Mouse (Mus musculus) liver, postnatal 0 days (tissue): Measurements from ENCODE around the gene Tnfrsf4. TPM values are rescaled to one million over a fixed set of nuclear protein-coding genes. Genes with fewer than 3 reads are reported as not detected.
A peak's percentile ranks its signal among the peaks of the same experiment; 100 is the strongest.

Experiments
- ATAC-seq: fragments of 200-750 bp; cut with Nextera tagmentation; 2 replicates; pipeline ENCODE4 v1.8.0; 2017; ENCODE audit warnings: mild to moderate bottlenecking, moderate library complexity
- DNase-seq: peaks from one replicate; pipeline ENCODE4 v3.0.0-alpha.2; 2016
- H3K27ac ChIP-seq: fragments of 300-500 bp; sonication (generic); 2 replicates; pipeline ENCODE4 v1.5.1; 2014; ENCODE audit warnings: antibody characterized with exemption, moderate library complexity, mild to moderate bottlenecking, low read depth
- H3K27me3 ChIP-seq: fragments of 300-500 bp; sonication (generic); 2 replicates; pipeline ENCODE4 v1.6.1; 2014; ENCODE audit warnings: low read length, control low read depth, mixed read lengths; ENCODE audit not compliant: insufficient read depth
- H3K36me3 ChIP-seq: fragments of 300-500 bp; sonication (generic); replicated peaks from 2 replicates; pipeline ENCODE4 v1.6.1; 2014; ENCODE audit warnings: mild to moderate bottlenecking, control low read depth, low read length, moderate library complexity, mixed read lengths; ENCODE audit not compliant: insufficient read depth
- H3K4me1 ChIP-seq: fragments of 300-500 bp; sonication (generic); 2 replicates; pipeline ENCODE4 v1.6.1; 2014; ENCODE audit warnings: antibody characterized with exemption, mild to moderate bottlenecking, control low read depth; ENCODE audit not compliant: insufficient read depth
- H3K4me2 ChIP-seq: fragments of 300-500 bp; sonication (generic); 2 replicates; pipeline ENCODE4 v1.6.1; 2014; ENCODE audit warnings: low read depth, mild to moderate bottlenecking, low read length, moderate library complexity, mixed read lengths
- H3K4me3 ChIP-seq: fragments of 300-500 bp; sonication (generic); 2 replicates; pipeline ENCODE4 v1.5.1; 2014; ENCODE audit warnings: low read depth, low read length
- H3K9ac ChIP-seq: fragments of 300-500 bp; sonication (generic); replicated peaks from 2 replicates; pipeline ENCODE4 v1.6.1; 2014; ENCODE audit warnings: mild to moderate bottlenecking, moderate library complexity
- H3K9me3 ChIP-seq: fragments of 300-500 bp; sonication (generic); 2 replicates; pipeline ENCODE4 v1.6.1; 2016; ENCODE audit warnings: mild to moderate bottlenecking, control low read depth, low read length, mixed read lengths
- CTCF ChIP-seq: sonication (generic); IDR thresholded peaks from 2 replicates; pipeline ENCODE4 v1.5.1; 2016; ENCODE audit warnings: antibody characterized with exemption, low read depth
- EP300 ChIP-seq: IDR thresholded peaks from 2 replicates; pipeline ENCODE4 v1.6.1; 2016; ENCODE audit warnings: antibody characterized with exemption, low read depth, mild to moderate bottlenecking
- WGBS: fragments of 180-500 bp; shearing (Covaris S2); extraction: QIAGEN DNeasy Blood & Tissue Kit; methylation state at CpG from one replicate; pipeline ENCODE4 v1.1.7; 2014; ENCODE audit not compliant: insufficient replicate concordance; 5-methylcytosine and 5-hydroxymethylcytosine counted together
- polyA plus RNA-seq: library from polyadenylated mRNA; unstranded; fragments of >200 nt; fragmentation: Nextera tagmentation; extraction: Ambion mirVana; gene quantifications from 2 replicates; pipeline ENCODE4 v1.2.1, GENCODE M21; 2015

The Tnfrsf4 gene
- polyA plus RNA-seq, 1 experiment from 2014 or later, result 0.36 TPM

- 50% methylated on average over 12 of the region's 12 CpGs for WGBS
- H3K4me2 ChIP-seq, result no peak overlapping the region
- no peaks in the 10 kb centered on the region for H3K36me3 ChIP-seq
- no peak for DNase-seq
- no peaks in the 10 kb centered on the region for H3K4me1 ChIP-seq
- no peak overlapping the region for H3K4me3 ChIP-seq
- no peaks in the 10 kb centered on the region for H3K27me3 ChIP-seq
- H3K9me3 ChIP-seq, result no peaks in the 10 kb centered on the region
- H3K27ac ChIP-seq, result no peak overlapping the region
- 0 out of 2 replicates have a peak, but pooled peaks have one; percentile 10 for ATAC-seq
- TF ChIP-seq EP300 (peak; percentile 77; the same call in 1 of the 2 replicates), CTCF (no peak)
- H3K9ac ChIP-seq, result no peak overlapping the region
Measured at GRCm38 (mm10) chr4:155981436-155982082, 32.1 kb upstream of the Tnfrsf4 start.

DNA sequence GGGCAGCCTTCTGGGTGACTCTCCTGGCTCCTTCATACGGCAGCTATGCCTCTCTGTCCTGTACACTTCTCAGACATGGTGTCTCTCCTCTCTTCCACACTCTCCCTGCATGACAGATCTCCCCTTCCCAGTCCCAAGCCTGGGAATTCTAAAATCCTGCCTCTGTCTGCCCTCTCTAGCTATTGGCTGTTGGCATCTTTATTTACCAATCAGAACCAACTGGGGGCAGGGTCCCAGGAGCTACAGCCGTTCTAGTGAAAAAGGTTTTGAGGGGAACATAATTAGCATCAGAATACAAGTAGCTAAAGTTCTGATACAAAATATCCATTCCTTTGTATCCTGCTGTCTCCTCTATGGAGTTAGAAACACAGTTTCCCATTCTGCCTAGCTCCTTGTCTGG is 29.9 kb upstream of the Tnfrsf4 start:
- Histone ChIP-seq H3K27me3 (no peaks in the 10 kb centered on the region), H3K36me3 (no peaks in the 10 kb centered on the region), H3K4me1 (peaks cover 3% of the 10 kb centered on the region; the same call in 1 of the 2 replicates), H3K4me3 (no peak overlapping the region), H3K4me2 (no peak overlapping the region), H3K27ac (no peak overlapping the region), H3K9me3 (no peaks in the 10 kb centered on the region), H3K9ac (no peak overlapping the region)
- no peak for TF ChIP-seq EP300
- no peak for TF ChIP-seq CTCF
- no peak for ATAC-seq
- no peak for DNase-seq
- WGBS, result 32% methylated on average over 2 of the region's 2 CpGs

- peak overlapping the region; percentile 65 for H3K9ac ChIP-seq
- DNase-seq, result peak; percentile 55
- WGBS, result 73% methylated on average over 22 of the region's 22 CpGs
Measured at GRCm38 (mm10) chr4:155991211-155991907, 22.3 kb upstream of the Tnfrsf4 start.

DNA sequence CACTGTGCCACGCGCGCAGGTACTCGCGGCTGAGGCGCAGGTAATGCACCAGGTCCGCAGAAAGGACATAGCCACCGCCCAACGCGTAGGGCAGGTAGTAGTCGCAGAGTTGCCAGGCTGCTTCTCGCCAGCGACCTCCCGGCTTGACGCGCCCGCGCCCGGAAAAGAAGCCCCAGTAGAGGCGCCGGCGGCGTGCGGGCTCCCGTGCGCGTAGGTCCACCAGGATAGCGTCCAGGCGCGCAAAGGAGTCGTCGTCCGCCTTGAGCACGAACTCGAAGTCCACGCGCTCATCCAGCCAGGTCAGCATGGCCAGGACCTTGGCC is 21.8 kb upstream of the Tnfrsf4 start:
- H3K4me3 ChIP-seq, result peak overlapping the region; percentile 99
- H3K9me3 ChIP-seq, result no peaks in the 10 kb centered on the region
- ATAC-seq (no peak), DNase-seq (no peak)
- peak overlapping the region; percentile 97 for H3K4me2 ChIP-seq
- peaks cover 10% of the 10 kb centered on the region for H3K36me3 ChIP-seq
- peaks cover 34% of the 10 kb centered on the region for H3K4me1 ChIP-seq
- TF ChIP-seq EP300 (no peak), CTCF (no peak)
- peak overlapping the region; percentile 65 for H3K9ac ChIP-seq
- 22% methylated on average over 37 of the region's 37 CpGs for WGBS
- peak overlapping the region; percentile 89 for H3K27ac ChIP-seq
- no peaks in the 10 kb centered on the region for H3K27me3 ChIP-seq

More at GRCm38 (mm10) chr4:155991211-155991907, 22.3 kb upstream of the Tnfrsf4 start:
- Histone ChIP-seq H3K4me1 (peaks cover 34% of the 10 kb centered on the region), H3K9me3 (no peaks in the 10 kb centered on the region), H3K36me3 (peaks cover 5% of the 10 kb centered on the region; the same call in 1 of the 2 replicates), H3K27ac (peak overlapping the region; percentile 89; the same call in 1 of the 2 replicates), H3K27me3 (no peaks in the 10 kb centered on the region), H3K4me2 (peak overlapping the region; percentile 97), H3K4me3 (peak overlapping the region; percentile 99)
- no peak for ATAC-seq
- no peak for TF ChIP-seq CTCF
- TF ChIP-seq EP300, result no peak

DNA sequence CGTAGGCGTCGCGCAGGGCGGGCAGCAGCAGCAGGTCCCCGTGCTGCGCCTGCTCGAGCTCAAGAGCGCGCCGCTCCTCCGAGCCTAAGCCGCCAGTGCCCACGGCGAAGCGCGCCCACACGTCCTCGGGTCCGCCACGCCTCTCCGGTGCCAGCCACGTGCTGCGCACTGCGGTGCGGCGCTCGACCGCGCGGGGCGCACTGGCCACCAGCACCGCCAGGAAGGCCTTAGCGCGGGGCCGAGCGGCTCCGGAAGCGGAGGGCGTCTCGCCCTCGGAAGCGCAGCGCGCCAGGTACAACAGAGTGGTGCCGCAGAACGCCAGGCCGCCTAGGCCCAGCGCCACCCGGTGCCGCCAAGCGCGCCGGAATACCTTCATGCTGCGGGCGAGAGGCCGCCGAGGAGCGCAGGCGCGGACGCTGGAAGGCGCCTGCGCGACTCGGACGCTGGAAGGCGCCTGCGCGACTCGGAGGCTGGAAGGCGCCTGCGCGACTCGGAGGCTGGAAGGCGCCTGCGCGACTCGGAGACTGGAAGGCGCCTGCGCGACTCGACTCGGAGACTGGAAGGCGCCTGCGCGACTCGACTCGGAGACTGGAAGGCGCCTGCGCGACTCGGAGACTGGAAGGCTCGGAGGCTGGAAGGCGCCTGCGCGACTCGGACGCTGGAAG is 21.3 kb upstream of the Tnfrsf4 start, which contains the start of the genes B3galt6 and Sdf4:
B3galt6 (minus strand) TSS at position 409 of the 665 bp plus-strand sequence.
Sdf4 (plus strand) TSS at position 632 of the 665 bp plus-strand sequence.
- Histone ChIP-seq H3K4me2 (peak within 1 kb of the TSS; percentile 97), H3K9me3 (no peaks in the 10 kb centered on the region), H3K9ac (peak within 1 kb of the TSS; percentile 97), H3K36me3 (peaks cover 16% of the 10 kb centered on the region), H3K4me3 (peak within 1 kb of the TSS; percentile 99), H3K4me1 (peaks cover 34% of the 10 kb centered on the region), H3K27me3 (no peaks in the 10 kb centered on the region), H3K27ac (peak within 1 kb of the TSS; percentile 93)
- TF ChIP-seq CTCF (peak; percentile 81), EP300 (no peak)
- 2% methylated on average over 74 of the region's 99 CpGs for WGBS
- DNase-seq, result peak; percentile 91
- peak; percentile 87 for ATAC-seq

GRCm38 (mm10) chr4:155992906-155993547 is 20.6 kb upstream of the Tnfrsf4 start:
- H3K27ac ChIP-seq, result peak overlapping the region; percentile 93
- peaks cover 32% of the 10 kb centered on the region for H3K4me1 ChIP-seq
- H3K4me3 ChIP-seq, result peak overlapping the region; percentile 99
- H3K9ac ChIP-seq, result peak overlapping the region; percentile 97
- H3K4me2 ChIP-seq, result peak overlapping the region; percentile 78
- WGBS, result 2% methylated on average over 60 of the region's 70 CpGs
- peak; percentile 14; the same call in 1 of the 2 replicates for TF ChIP-seq CTCF
- TF ChIP-seq EP300, result peak; percentile 66
- H3K27me3 ChIP-seq, result no peaks in the 10 kb centered on the region
- ATAC-seq (peak; percentile 79), DNase-seq (peak; percentile 97)
- no peaks in the 10 kb centered on the region for H3K9me3 ChIP-seq
- peaks cover 20% of the 10 kb centered on the region for H3K36me3 ChIP-seq
